Mouse (Mus musculus) mature B cell (primary cell): ENCODE measurements around the gene Trappc12.
"Not testable (repeated sequence)": the region's sequence is repeated elsewhere in the genome, so short reads cannot be mapped to it uniquely, and the experiment has no call there.

Experiments
- in situ Hi-C: fragments of 300-500 bp; cut with MboI; formaldehyde crosslinking; loops from 2 replicates; pipeline ENCODE4 v1.14.3; 2019

The Trappc12 gene

DNA sequence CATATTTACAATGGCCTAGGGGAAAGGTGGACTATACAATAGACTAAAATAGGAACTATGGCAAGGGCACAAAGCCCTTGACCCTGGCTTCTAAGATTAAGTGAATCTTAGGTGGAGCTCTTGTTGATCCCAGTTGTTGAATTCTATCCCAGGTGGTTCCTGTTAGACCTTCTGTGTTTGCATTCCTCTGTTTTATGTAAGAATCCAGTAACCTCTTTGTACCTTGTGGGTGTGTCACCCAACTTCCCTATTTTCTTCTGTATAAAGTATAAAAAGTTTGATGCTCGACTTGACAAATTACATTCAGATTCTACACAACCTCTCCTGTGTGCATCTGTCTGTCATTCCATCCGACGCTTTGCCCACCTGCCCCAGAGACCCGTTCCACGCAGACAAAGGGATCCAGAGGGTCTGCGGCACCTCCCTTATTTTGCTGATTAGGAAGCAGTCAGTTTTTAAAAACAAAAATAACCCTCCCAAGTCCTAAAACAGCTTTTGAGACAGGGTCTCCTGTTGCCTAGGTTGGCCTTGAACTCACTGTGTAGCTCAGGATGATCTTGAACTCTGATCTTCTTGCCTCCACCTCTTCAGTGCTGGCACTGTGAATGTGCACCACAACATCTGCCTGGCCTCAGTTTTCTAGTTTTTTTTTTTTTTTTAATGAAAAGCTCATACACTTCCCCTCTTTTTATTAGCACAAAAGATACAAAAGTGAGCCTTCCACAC, 16.6 kb downstream of the Trappc12 start:
- in situ Hi-C loops = not testable (repeated sequence)

DNA sequence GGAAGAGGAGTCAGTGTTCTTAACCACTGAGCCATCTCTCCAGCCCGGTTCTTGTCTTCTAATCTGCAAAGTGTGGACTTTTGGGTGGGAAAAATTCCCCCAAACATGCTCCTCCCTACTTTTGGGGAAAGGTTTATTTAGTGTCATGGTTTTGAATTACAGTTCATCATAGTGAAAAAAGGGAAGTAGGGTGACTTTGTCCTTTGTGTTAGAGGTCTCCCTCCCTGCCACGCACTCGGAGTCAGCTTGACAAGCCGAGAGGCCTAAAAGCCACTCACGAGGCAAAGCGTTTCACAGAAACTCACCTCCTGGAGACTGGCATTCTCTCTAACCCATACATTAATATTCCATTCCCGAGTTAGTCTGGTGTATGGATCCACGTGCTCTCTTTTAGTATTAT, 17.6 kb downstream of the Trappc12 start:
- in situ Hi-C loops = no loop called here

DNA sequence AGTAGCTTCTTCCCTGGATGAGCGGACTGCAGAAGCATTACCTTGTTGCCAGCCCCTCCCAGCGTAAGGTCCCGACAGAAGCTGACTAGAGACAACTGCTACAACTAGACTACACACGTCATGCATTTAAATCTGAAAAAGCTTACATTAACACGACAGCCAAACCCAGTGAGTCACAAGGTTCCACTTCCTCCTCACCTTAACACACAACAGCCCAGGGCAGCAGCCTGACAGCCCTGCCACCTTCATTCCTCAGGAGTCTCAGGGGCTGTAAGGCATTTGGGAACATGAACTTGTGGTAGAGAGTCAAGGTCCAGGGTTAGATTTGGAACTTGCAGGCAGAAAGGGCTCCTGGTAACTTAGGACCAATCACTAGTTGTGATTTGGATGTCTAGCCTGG, 23.2 kb downstream of the Trappc12 start:
- in situ Hi-C loops = no loop called here

DNA sequence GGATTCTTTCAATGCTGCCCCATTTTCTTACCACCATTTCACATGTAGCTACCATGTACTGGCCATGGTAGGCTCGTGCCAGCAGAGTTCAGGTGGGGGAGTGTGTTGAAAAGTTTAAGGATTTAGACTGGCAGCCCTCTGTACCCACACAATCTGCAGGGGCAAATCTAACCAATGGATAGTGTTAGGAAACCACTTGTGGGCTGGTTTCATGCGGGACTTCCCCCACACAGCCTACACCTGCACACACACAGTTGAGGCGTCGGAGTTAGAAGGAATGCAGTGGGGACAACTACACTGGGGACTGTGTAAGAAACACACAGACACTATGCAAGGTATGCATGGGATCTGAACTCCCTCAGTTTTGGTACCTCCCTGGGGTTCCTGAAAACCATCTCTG, 24.1 kb downstream of the Trappc12 start:
- in situ Hi-C loops = no loop called here

DNA sequence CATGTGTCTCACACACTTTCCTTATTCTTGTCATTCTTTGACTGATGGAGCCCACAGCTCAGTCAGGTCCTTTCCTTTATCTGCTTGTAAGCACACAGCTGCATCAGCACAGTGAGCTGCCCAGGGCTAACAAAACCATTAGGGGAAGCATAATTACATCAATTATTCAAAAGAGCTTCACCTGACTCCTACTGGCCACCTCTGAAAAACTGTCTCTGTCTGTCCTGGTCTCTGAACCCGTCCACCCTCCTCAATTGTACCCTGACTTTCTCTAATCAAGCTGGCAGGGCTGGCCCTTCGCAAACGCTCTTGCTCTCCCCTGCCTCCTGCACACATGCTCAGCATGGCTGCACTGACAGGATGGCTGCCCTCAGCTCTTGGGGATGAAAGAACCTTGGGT, 25.9 kb downstream of the Trappc12 start:
- in situ Hi-C loops = no loop called here

DNA sequence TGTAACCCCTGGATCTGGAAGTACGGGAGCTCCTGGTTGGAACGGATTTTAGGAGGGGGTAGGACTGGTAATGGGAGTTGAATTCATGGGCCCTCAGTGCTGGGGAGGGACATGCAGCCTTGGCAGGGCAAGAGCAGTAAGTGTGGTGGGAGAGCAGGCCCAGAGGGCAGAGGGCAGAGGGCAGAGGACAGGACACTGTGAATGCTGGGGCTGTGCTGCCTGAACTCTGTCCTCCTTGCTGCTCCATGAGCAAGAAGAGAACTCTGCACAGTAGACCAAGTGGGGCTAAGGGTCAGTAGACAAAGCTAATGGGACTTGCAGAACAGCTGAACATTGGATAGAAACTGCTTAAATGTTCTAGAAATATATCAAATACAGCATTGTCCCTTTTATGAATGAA, 32.2 kb downstream of the Trappc12 start:
- in situ Hi-C loops = no loop called here

DNA sequence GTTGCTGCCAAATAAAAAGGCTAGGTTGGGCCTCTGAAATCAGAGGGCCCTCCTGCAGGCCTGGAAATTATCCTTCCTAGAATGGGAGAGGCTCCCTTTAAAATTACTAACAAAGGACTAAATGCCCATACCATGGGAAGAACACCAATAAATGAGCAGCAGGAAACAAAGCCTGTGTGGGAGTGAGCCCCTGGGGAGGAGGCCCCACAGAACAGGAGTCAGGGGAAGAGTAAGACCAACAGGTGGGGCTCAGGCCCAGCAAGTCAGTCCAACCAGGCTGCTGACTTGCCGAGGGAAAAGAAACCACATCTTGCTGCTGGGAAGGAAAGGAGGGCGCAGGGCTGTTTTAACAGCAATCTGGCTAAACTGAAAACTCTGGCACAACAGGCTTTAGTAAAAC, 33.2 kb downstream of the Trappc12 start:
- in situ Hi-C loops = no loop called here

DNA sequence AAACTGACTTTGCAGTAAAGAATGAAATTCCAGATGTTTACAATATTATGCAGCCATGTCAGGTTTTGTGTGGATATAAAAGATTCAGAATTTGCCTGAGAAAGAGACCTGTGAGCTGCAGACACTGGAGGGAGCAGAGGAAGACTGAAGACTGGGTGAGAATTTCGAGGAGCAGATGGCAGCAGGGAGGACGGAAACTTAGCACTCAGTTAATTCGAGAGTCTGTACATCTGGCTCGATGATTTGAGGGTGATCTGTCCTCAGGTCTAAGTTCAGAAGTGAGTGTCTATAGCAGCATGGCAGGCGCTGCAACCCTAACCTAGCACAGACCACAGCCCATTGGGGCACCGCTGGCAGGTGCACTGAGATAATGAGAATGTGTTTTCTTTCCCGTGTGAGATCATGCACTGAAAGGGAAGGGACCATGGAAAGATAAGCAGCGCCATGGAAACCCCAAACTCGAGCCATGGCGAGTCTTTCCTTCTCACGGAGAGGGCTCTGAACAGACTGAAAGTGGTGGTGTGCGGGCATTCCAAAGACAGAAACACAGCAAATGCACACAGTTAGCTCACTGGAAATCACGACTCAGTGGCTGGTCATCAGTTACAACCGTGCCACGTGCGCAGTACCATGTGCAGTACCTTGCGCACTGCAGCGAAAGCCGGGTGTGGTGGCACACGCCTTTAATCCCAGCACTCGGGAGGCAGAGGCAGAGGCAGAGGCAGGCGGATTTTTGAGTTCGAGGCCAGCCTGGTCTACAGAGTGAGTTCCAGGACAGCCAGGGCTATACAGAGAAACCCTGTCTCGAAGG, 35.2 kb downstream of the Trappc12 start:
- in situ Hi-C loops = no loop called here

DNA sequence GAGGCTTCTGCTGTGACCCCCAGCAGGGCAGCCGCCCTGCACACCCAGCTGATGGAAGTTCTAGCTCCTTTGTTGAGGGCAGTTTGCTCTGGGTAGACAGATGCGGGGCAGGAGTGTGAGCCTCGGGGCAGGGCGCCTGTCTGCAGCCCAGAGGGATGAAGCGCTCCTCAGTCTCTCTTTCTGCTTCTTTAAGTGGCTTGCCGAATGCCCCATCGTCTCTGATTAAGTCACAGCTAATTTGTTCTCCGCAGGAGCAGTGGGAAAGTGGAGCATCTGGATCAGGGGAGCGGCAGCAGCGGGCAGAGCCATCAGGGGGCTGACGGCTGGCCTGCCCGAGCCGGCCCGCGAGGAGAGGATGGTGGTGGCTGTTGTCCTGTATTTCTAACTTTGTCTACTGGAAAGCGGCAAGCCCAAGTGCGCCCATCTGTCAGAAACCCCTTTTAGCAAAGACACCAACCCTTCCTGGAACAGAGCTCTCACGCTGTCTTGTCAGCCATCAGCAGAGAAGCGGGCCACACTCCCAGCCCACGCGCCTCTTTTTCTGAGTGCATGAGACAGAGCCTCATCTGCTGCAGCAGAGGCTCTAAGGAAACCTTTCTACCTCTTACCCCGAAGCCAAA, 39.6 kb downstream of the Trappc12 start:
- in situ Hi-C loops = no loop called here

DNA sequence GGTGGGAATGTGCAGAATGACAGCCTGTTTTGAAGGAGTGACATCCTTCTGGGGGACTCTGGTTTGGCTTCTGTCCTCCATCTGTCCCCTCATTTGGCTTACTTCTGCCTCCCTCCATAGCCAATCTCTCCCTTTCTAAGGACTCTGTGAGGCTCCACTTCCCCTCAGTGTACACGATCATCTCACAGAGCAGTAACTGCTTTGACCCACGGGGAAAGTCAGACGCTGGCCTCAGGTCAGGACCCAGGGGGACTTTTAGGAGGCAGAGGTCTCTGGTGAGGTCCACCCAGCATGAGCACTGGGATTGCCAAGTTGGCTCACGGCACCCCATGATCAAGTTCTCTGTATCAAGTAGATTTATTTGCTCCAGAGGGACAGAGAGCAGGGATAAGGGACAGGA, 42.1 kb downstream of the Trappc12 start:
- in situ Hi-C loops = no loop called here

DNA sequence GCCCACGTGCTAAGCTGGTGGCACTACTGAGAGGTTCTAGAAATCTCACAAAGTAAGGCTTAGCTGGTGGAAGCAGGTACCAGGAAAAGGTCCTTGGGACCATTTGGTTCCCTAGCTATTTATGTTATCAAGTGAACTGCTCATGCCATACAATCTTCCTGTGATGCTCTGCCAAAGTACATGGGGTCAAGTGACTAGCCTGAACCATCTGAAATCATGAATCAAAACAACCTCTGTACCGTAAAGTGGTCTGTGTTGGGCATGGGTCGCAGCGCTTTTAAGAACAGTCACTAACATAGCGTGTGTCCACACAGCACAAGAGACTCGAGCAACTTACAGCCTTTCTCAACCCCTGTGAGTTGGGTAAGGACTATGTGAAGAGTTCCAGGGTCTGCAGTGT, 45.1 kb downstream of the Trappc12 start:
- in situ Hi-C loops = no loop called here

DNA sequence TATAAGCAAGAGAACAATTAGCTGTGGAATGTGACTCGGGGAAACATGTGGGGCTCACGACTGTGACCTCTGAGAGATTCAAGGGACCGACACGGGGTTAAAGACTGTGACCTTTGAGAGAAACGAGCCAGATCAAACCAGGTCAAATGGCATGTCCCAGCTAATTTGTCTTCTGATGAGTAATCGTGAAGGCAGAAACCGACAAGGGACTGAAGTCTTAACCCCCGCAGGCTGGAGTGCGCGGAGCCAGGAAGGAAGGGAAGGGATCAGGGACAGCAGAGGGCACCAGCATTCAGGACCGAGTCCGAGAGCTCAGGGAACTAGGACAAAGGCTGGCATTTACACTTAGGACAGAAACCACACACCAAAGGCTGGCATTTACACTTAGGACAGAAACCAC, 45.9 kb downstream of the Trappc12 start:
- in situ Hi-C loops = no loop called here

DNA sequence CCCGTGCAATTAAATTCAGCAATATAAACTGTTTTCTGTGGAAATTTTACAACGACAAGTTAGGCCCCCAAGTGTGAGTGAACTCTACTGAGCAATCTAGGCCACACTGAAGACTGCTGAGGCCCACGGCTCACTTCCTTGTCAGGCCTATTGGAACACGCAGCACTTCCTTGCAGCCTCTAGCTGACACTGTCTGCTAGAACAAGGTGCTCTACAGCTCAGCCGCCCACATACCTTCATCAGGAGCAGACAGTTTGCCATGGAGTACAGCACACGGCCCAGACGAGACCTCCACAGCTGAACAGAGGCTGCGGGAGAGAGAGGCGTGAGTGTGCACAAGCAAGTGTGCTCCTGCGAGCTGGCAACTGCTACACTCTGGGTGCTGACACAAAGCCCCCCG, 49.0 kb downstream of the Trappc12 start:
- in situ Hi-C loops = no loop called here

DNA sequence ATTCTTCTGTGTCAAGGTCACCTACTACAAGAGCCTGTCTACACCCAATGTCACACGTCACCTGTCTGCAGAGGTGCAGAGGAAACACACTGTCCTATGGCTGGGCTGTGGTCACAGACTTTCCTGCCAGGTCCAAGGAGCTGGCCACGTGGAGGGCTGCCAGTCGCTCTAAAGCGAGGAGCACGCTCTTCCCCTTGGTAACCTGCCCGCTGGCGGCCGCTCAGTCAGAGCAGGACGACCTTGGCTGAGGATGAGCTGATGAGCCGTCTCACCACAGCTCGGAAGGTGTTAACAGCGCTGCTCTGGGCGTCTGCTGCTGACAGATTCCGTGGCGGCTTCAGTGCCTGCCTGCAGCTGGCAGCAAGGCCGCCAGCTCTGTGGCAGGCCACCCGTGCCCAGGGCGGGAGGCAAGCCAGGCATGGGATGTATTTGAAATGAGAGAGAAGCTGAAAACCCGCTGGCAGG, 49.7 kb downstream of the Trappc12 start:
- in situ Hi-C loops = no loop called here

DNA sequence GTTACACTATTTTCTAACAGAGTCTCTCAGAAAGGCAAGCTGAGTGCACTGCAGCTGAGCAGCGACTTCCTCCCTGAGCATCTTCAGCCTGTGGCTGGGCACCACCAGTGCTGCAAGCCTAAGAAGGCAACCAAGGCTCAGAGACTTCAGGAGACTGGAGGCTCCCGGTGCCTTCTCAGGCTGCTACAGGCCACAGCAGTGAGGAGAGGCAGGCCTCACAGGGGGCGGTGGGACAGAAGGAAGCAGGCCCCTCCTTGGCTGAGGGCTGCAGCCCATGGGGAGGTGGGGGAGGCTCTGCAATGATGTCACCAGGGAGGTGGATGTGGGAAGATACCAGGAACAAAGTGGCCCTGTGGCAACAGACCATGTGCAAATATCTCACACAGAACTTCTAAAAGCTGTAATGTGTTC, 50.2 kb downstream of the Trappc12 start:
- in situ Hi-C loops = no loop called here

DNA sequence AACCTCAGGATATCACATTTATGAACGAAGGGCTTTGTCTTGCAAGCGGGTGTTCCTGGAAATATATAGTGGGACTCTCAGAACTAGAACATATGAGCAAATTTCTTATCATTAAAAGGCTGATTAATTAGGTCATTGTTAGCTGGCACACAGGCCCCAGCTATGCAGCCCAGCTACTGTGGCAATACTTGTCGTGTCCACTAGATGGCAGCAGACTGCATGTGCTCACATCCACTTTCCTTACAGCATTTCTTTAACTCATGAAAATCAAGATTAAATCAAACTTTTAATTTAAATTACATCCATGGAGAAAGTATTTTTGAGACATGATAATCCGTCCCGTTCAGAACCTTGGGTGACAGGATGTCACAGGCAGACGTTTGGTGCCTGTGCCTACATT, 50.6 kb downstream of the Trappc12 start:
- in situ Hi-C loops = no loop called here

DNA sequence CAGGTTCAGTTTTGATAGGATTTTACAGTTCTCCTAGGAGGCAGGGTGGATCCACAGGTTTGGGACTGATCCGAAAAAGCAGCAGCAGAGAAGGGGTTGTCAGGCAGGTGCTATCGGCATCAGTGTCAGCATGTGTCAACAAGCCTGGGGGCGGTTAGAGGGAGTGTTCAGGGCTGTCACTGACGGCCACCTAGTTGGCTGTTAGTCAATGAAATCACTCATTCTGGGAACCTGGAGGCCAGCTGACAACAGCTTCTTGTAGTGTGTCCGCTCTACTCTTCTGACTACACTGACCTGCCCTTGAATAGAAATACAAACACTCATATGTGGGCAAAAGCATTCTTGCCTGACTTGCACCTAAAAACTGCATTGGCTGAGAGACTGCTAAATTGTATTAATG, 51.2 kb downstream of the Trappc12 start:
- in situ Hi-C loops = no loop called here

DNA sequence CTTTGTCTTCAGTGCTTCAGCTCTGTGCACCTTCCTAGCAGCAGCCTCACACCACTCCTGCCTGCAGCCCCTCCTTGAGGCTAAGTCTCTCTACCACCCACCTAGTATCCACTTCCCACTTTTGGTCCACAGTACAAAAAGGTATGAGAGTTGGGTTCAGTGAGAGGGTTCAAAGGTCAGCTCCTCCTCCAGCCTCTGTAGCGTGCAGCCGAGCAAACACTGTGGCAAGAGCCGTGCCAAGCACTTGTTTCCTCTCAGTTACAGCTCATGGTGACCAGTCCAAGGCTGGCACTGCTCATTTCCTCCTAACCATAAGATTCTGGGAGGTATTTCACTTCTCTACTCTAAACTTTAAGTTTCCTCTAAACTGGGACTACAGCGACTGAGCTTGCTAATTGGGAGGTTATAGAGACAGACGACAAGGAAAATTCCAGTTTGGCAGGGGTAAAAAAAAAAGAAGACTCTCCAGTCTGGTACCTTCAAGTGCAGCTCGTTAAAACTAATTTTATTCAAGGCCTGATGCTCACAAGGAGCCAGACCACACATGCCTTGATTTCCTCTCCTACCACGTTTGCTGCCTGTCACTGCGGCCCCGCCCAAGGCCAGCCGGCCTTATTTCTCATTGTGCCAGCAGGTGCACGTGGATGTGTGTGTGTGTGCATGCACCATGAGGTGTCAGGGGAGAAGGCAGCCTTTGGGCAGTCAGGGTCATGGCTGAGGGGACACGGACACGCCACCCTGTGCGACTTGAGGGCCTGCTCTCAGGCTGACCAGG, 52.3 kb downstream of the Trappc12 start:
- in situ Hi-C loops = no loop called here

DNA sequence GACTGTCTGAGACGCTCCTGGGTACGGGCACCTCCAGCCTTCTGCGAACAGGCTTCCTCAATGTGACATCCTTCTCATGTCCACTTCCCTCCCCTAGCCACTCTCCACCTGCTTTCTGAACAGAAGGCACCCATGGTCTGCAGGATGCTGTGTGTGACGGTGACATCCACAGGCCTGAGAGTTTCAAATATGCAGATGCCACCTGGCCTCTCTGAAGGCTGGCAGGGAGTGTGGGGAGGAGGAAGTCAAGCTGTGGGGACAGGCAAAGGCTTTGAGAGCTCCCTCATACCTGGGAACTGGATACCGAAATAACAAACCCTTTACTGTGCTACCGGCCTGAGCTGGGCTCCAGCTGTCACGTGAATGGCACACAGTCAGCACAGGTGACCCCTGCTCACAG, 55.5 kb downstream of the Trappc12 start:
- in situ Hi-C loops = no loop called here

DNA sequence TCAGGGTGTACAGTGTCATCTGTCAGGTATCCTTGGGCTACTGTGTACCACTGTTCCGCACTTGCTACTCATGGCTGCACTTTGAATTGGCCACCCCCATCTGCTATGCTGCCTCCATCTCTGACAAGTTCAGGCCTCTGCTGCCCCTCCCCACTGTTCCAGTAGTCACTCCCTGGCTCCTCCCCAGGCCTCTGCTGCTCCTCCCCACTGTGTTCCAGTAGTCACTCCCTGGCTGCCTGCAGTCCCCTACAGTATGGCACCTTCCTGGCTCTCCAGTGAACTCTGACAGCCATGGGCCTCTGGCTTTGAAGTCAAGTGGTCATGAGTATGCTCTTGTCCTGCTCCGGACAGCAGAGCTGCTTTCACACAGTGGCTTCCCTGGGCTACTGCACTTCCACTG, 56.0 kb downstream of the Trappc12 start:
- in situ Hi-C loops = no loop called here

DNA sequence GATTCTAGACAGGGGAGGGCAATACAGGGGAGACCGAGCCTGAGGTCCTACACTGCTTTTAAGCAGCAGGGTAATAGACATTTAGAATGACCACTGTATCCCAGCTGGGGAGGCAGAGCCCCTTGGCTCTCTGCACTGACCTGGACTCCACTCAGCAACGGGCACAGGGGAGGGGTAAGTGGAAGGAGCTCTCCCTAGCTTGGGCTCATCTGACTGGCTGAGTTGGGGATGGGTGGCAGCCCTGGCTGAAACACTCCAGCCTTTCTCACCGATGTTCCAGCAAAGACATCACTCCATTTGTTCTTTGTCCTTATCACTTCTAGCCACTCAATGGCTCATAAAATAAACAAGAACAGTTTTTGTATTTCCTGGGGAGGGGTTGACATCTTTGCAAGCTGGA, 56.5 kb downstream of the Trappc12 start:
- in situ Hi-C loops = no loop called here

DNA sequence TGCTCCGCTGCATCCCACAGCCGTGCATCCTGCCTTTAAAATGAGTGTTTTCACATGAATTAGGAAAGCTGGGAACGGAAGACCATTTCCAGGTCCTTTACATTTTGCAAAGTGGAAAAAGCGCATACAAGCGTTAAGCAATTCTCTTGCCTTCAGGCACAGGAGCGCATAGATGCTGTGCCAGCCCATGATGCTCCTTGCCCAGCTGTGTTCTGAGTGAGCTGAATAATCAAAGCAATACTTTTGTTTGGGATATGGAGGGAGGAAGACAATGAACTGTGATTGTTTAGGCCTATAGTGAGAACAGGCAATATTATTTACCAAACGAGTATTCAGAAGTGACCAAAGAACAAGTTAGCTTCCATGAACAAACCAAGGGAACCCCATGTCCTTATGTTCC, 59.5 kb downstream of the Trappc12 start:
- in situ Hi-C loops = no loop called here
